Mouse (Mus musculus): ENCODE results near the gene Mtmr3. TPM values are rescaled to one million over a fixed set of nuclear protein-coding genes. Genes with fewer than 3 reads are reported as not detected.
"Not testable (repeated sequence)": the region's sequence is repeated elsewhere in the genome, so short reads cannot be mapped to it uniquely, and the experiment has no call there.

The Mtmr3 gene
- total and polyA plus RNA-seq, 3 experiments: 29.1 to 31.9 TPM; not detected in 1

- no peaks in the 10 kb centered on the region for H3K27me3 ChIP-seq (ENCODE audit: control insufficient read depth in 1 of 2, insufficient read depth in 2 of 2, low read length in 2 of 2)
- DNase-seq (ENCODE audit: low read depth, low spot score): no peak
- peaks cover 17 to 19% of the 10 kb centered on the region in 2 experiments for H3K4me1 ChIP-seq (ENCODE audit: control insufficient read depth in 1 of 2, insufficient read depth in 2 of 2, low read length in 2 of 2)
- no peaks in the 10 kb centered on the region for H3K9me3 ChIP-seq (replicated peaks; ENCODE audit: insufficient read depth, low read length)
- peaks cover 3 to 33% of the 10 kb centered on the region in 2 experiments for H3K36me3 ChIP-seq (ENCODE audit: control insufficient read depth in 1 of 2, insufficient read depth in 2 of 2, low read length in 2 of 2)
- no peak for TF ChIP-seq ELF1 (IDR thresholded peaks at IDR 0.05; ENCODE audit: low read depth, low read length)
- TF ChIP-seq CHD1 (IDR thresholded peaks at IDR 0.05; ENCODE audit: low read depth, low read length): no peak
- TF ChIP-seq MXI1 (IDR thresholded peaks at IDR 0.05; ENCODE audit: low read depth, low read length): no peak
- no peak for TF ChIP-seq CTCF (IDR thresholded peaks at IDR 0.05 in 2 of 3, conservative IDR thresholded peaks at IDR 0.05 in 1 of 3; ENCODE audit: control insufficient read depth in 1 of 3, insufficient read depth in 1 of 3, low read depth in 2 of 3, low read length in 3 of 3, poor library complexity in 1 of 3, severe bottlenecking in 1 of 3)
- no peak for TF ChIP-seq ZKSCAN1 (IDR thresholded peaks at IDR 0.05; ENCODE audit: low read depth, low read length)
- TF ChIP-seq TBP (IDR thresholded peaks at IDR 0.05; ENCODE audit: low read depth, low read length): no peak
- TF ChIP-seq TAL1 (IDR thresholded peaks at IDR 0.05; ENCODE audit: low read length): no peak
- TF ChIP-seq NELFE (IDR thresholded peaks at IDR 0.05; ENCODE audit: low read depth, low read length): no peak
- TF ChIP-seq ZMIZ1 (IDR thresholded peaks at IDR 0.05; ENCODE audit: low read depth, low read length): no peak
- TF ChIP-seq POLR2AphosphoS2 (IDR thresholded peaks at IDR 0.05; ENCODE audit: low read length): no peak
- no peak overlapping the region for H3K27ac ChIP-seq (ENCODE audit: control insufficient read depth, low read depth, low read length)
- H3K9ac ChIP-seq (ENCODE audit: control insufficient read depth, low read depth, low read length, poor library complexity, severe bottlenecking): no peak overlapping the region
- H3K79me2 ChIP-seq (ENCODE audit: control insufficient read depth, insufficient read depth, low read length, poor library complexity): peaks cover 20% of the 10 kb centered on the region
- no peak overlapping the region for H3K4me3 ChIP-seq (ENCODE audit: control insufficient read depth in 1 of 2, insufficient read depth in 1 of 2, low read depth in 2 of 2, low read length in 2 of 2)
Observed at GRCm38 (mm10) chr11:4545976-4546375, 48.7 kb downstream of the Mtmr3 start.

GRCm38 (mm10) chr11:4545401-4545800, 49.3 kb downstream of the Mtmr3 start:
- Histone ChIP-seq H3K79me2 (ENCODE audit: control insufficient read depth, insufficient read depth, low read length, poor library complexity) (peaks cover 20% of the 10 kb centered on the region), H3K4me1 (ENCODE audit: control insufficient read depth in 1 of 2, insufficient read depth in 2 of 2, low read length in 2 of 2) (peaks cover 17 to 19% of the 10 kb centered on the region in 2 experiments), H3K36me3 (ENCODE audit: control insufficient read depth in 1 of 2, insufficient read depth in 2 of 2, low read length in 2 of 2) (peaks cover 3 to 33% of the 10 kb centered on the region in 2 experiments), H3K4me3 (ENCODE audit: control insufficient read depth in 1 of 2, insufficient read depth in 1 of 2, low read depth in 2 of 2, low read length in 2 of 2) (no peak overlapping the region), H3K9me3 (replicated peaks; ENCODE audit: insufficient read depth, low read length) (no peaks in the 10 kb centered on the region), H3K27ac (ENCODE audit: control insufficient read depth, low read depth, low read length) (no peak overlapping the region), H3K27me3 (ENCODE audit: control insufficient read depth in 1 of 2, insufficient read depth in 2 of 2, low read length in 2 of 2) (no peaks in the 10 kb centered on the region), H3K9ac (ENCODE audit: control insufficient read depth, low read depth, low read length, poor library complexity, severe bottlenecking) (no peak overlapping the region)
- no peak for DNase-seq (ENCODE audit: low read depth, low spot score)
- TF ChIP-seq MAX (IDR thresholded peaks at IDR 0.05; ENCODE audit: low read length) (0 out of 2 replicates have a peak, but pooled peaks have one; percentile 20), KAT2A (conservative IDR thresholded peaks at IDR 0.05; ENCODE audit: low read depth, low read length) (no peak)

DNA sequence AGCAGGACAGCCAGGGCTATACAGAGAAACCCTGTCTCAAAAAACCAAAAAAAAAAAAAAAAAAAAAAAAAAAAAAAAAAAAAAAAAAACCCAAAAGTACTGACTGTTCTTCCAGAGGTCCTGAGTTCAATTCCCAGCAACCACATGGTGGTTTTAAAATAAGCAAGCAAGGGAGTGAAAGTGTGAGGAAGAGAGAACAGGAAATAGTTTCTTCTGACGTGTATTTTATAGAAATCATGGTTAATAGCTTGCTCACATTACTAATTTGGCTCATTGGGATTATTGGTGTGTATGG, 50.1 kb downstream of the Mtmr3 start:
- H3K9me3 ChIP-seq (replicated peaks; ENCODE audit: insufficient read depth, low read length); H3K4me3 ChIP-seq (ENCODE audit: control insufficient read depth in 1 of 2, insufficient read depth in 1 of 2, low read depth in 2 of 2, low read length in 2 of 2); H3K27me3 ChIP-seq (ENCODE audit: control insufficient read depth in 1 of 2, insufficient read depth in 2 of 2, low read length in 2 of 2); H3K9ac ChIP-seq (ENCODE audit: control insufficient read depth, low read depth, low read length, poor library complexity, severe bottlenecking); DNase-seq (ENCODE audit: low read depth, low spot score): not testable (repeated sequence)
- peaks cover 17% of the 10 kb centered on the region in 2 experiments for H3K4me1 ChIP-seq (ENCODE audit: control insufficient read depth in 1 of 2, insufficient read depth in 2 of 2, low read length in 2 of 2)
- peak overlapping the region; percentile 56 for H3K27ac ChIP-seq (ENCODE audit: control insufficient read depth, low read depth, low read length)
- H3K79me2 ChIP-seq (ENCODE audit: control insufficient read depth, insufficient read depth, low read length, poor library complexity): peaks cover 20% of the 10 kb centered on the region
- H3K36me3 ChIP-seq (ENCODE audit: control insufficient read depth in 1 of 2, insufficient read depth in 2 of 2, low read length in 2 of 2): peaks cover 3 to 30% of the 10 kb centered on the region in 2 experiments
- peak; percentile 88 for TF ChIP-seq ZNF384 (IDR thresholded peaks at IDR 0.05; ENCODE audit: low read depth, low read length)

All from MEL (cell line).